In genomic region chr2:116063819-116064293, GRCm38 (mm10) we compare ENCODE assay signal across 8 mouse cellular contexts. TPM values are rescaled to one million over a fixed set of nuclear protein-coding genes. Genes with fewer than 3 reads are reported as not detected.
DNase-seq lines count a peak whose midpoint lies in the region; ATAC-seq lines count a peak whose summit lies in the region.

No protein-coding gene starts in this region.

- peak overlapping the region; percentile 79 for H3K4me3 ChIP-seq in forebrain, embryonic 15.5 days
- H3K4me3 ChIP-seq in midbrain, embryonic 10.5 days: peak overlapping the region; percentile 83

- H3K27ac ChIP-seq in forebrain, embryonic 15.5 days (replicated peaks): peak overlapping the region; percentile 99
- H3K27ac ChIP-seq in midbrain, embryonic 10.5 days (replicated peaks): peak overlapping the region; percentile 94

- no peaks in the 10 kb centered on the region for H3K9me3 ChIP-seq in forebrain, embryonic 15.5 days
- H3K9me3 ChIP-seq in midbrain, embryonic 10.5 days (replicated peaks): no peaks in the 10 kb centered on the region

- peak; percentile 30 for DNase-seq in kidney, adult 9 months
- no peak for DNase-seq in kidney, adult 11 months
- peak; percentile 71 for DNase-seq in NIH3T3 (ENCODE audit: low read depth)
- peak; percentile 67 for DNase-seq in kidney, postnatal 10 days
- peak; percentile 63 for DNase-seq in midbrain, embryonic 10.5 days (ENCODE audit: low spot score)
- DNase-seq in layer of hippocampus, postnatal 36 days: no peak
- DNase-seq in thymus, postnatal 14 days: no peak

- peak overlapping the region; percentile 78 for H3K4me2 ChIP-seq in forebrain, embryonic 15.5 days (replicated peaks)

- H3K9ac ChIP-seq in forebrain, embryonic 15.5 days (replicated peaks): peak overlapping the region; percentile 95

- H3K4me1 ChIP-seq in forebrain, embryonic 15.5 days: peaks cover 17% of the 10 kb centered on the region; the same call in 1 of the 2 replicates
- peaks cover 68% of the 10 kb centered on the region for H3K4me1 ChIP-seq in midbrain, embryonic 10.5 days

- no peaks in the 10 kb centered on the region for H3K36me3 ChIP-seq in forebrain, embryonic 15.5 days
- H3K36me3 ChIP-seq in midbrain, embryonic 10.5 days: peaks cover 11% of the 10 kb centered on the region

- no peaks in the 10 kb centered on the region for H3K27me3 ChIP-seq in forebrain, embryonic 15.5 days
- H3K27me3 ChIP-seq in midbrain, embryonic 10.5 days (ENCODE audit: low read depth, poor library complexity, severe bottlenecking): peaks cover 38% of the 10 kb centered on the region

- ATAC-seq in forebrain, embryonic 15.5 days (replicated peaks): no peak

- WGBS in forebrain, embryonic 15.5 days: under 1% methylated on average over 37 of the region's 37 CpGs
- WGBS in midbrain, embryonic 10.5 days: under 1% methylated on average over 37 of the region's 37 CpGs

RNA-seq across cellular contexts. Expression of gene Meis2, which starts 1.8 kb away (rescaled TPM):
- polyA plus RNA-seq in forebrain, embryonic 15.5 days (2015; fragmentation: Nextera tagmentation; extraction: Ambion mirVana): 155 and 167 TPM in 2 replicates
- 34.4 and 44.0 TPM in 2 replicates for polyA plus RNA-seq in midbrain, embryonic 10.5 days (2016; fragmentation: Nextera tagmentation; extraction: Ambion mirVana)
- total RNA-seq in layer of hippocampus, postnatal 36 days (2021): 10 to 100 TPM; 39.2 to 43.8 TPM

Comparison
In these comparisons a context has a peak if more than half of its experiments do, and no peak if none do; other contexts are left out.
1. DNase-seq: peak in kidney, adult 9 months (single experiment), NIH3T3 (single experiment), kidney, postnatal 10 days (single experiment) and midbrain, embryonic 10.5 days (single experiment); none in kidney, adult 11 months (single experiment), layer of hippocampus, postnatal 36 days (0 of 2) and thymus, postnatal 14 days (single experiment).